Mouse (Mus musculus): ENCODE data around the gene Plod2. TPM values are rescaled to one million over a fixed set of nuclear protein-coding genes. Genes with fewer than 3 reads are reported as not detected.

Plod2 gene
- total RNA-seq, 2 experiments from 2014 or later: 4.3 to 6.3 TPM

Other genes with a start within 250 kb of the Plod2 start
- gene 1700057G04Rik, start 232.8 kb upstream of the Plod2 start, total RNA-seq (2021): not detected
- gene Plscr4, start 84.8 kb upstream of the Plod2 start, total RNA-seq (2021): 1 to 10 TPM in 1 of 2 experiments, under 1 TPM in 1; 0.98 to 1.5 TPM